Mouse (Mus musculus) leukemia stem cell, adult 10-12 weeks (primary cell): ENCODE results near the gene Ptch1. TPM values are rescaled to one million over a fixed set of nuclear protein-coding genes. Genes with fewer than 3 reads are reported as not detected.

Experiments used
- polyA plus RNA-seq: library from polyadenylated mRNA; stranded (reverse); fragments of >175 nt; gene quantifications from 2 replicates; pipeline ENCODE4 v1.2.3, GENCODE M21; 2012; ENCODE audit warnings: low replicate concordance

Gene Ptch1
- polyA plus RNA-seq: 15.0 and 49.8 TPM in 2 replicates

GRCm38 (mm10) chr13:63573256-63573835 is at the start of gene Ptch1:
TSS of gene Ptch1 (minus strand) at chr13:63573598.

GRCm38 (mm10) chr13:63496646-63497582 is 76.5 kb downstream of the Ptch1 start, which contains the start of gene Fancc:
TSS of gene Fancc (minus strand) at chr13:63497278.

Other genes starting within 250 kb of the Ptch1 start
- gene Fancc, start 76.3 kb downstream of the Ptch1 start, polyA plus RNA-seq: 2.8 and 5.7 TPM in 2 replicates
- 14.4 and 18.8 TPM in 2 replicates for gene Ercc6l2, start 241.6 kb upstream of the Ptch1 start, polyA plus RNA-seq